Mouse (Mus musculus) kidney, adult 18-20 months (tissue): ENCODE results near the gene Rassf3.
A peak's percentile ranks its signal among the peaks of the same experiment; 100 is the strongest.

Experiments
- DNase-seq: peaks from one replicate; pipeline ENCODE4 v3.0.0; 2021

Rassf3 gene

GRCm38 (mm10) chr10:121394789-121395325 is 81.3 kb downstream of the Rassf3 start:
- peak; percentile 22 for DNase-seq

DNA sequence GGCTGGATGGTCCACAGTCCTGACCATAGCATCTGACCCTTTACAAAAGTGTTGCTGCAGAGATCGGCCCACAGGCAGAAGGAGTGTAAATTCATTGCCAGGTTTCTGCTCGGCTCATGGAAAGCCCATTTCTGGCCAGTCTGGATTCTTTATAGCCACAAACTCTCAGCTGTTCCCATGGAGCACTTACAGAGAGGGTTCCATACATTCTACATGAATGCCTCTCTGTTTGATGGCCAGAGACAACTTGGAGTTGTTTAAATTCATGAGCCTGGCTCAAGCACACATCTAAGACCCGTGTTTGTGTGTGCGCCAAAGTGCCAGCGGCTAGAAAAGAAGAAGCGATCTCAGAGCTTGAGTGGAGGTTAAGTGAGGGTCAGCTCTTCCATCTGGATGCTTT is 81.9 kb downstream of the Rassf3 start:
- DNase-seq, result no peak

DNA sequence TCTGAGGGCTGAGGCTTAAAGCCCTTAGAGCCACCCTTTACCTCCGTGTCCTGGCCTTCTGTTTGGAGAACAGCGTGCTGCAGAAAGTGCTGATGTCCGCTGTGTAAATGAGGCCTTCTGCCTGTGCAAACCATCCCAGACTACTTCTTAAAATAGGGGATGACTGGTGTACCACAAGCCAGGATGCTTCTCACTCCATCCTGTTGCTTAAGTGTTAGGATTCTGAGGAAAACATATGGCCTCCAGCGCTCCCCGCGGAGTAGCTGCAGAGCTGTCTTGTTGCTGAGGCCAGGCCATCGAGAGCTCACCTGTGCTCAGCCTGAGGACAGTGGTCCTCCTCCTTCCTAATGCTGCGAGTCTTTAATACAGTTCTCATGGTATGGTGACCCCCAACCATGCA is 84.2 kb downstream of the Rassf3 start:
- no peak for DNase-seq

GRCm38 (mm10) chr10:121390602-121391001 is 85.5 kb downstream of the Rassf3 start:
- DNase-seq, result no peak

GRCm38 (mm10) chr10:121386347-121386746 is 89.8 kb downstream of the Rassf3 start:
- DNase-seq, result no peak

- DNase-seq, result no peak
These were observed 90.5 kb downstream of the Rassf3 start for GRCm38 (mm10) chr10:121385695-121386094.

DNA sequence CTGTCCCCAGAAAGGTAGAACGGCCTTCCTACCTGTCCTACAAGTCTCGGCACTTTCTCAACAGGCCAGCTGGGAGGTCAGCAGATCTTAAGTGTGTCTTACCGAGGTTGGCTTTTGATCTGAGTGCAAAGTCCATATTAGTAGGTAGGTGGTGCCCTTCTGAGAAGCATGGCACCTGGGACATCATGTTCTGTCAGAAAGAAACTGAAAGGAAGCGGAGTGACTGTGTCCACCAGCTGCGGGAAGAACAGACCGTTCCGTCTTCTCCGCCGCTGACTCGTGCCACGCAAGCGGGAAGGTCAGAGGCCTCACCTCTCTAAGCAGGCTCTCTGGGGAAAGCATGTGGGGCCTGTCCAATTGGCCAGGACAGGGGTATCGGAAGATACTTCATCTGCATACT is 91.4 kb downstream of the Rassf3 start:
- peak; percentile 54 for DNase-seq

DNA sequence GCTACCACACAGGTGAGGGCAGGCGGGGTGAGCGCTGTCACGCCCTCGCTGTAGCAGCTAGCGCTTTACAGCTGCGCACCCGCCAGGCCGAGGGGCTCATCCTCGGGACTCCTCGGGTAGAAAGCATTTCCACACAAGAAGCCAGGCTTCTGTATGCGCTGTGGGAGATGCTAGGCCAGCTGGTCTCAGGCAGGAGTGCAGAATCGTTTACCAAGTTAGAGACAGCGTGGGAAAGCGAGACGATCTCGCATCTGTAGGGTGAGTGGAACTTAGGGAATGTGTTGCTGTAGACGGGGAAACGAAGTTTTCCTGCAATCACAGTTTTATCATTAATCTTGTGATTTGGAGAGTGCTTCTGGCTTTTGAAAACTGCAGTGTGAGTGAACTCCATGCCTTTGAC is 94.9 kb downstream of the Rassf3 start:
- no peak for DNase-seq

- DNase-seq, result no peak
These were observed 96.8 kb downstream of the Rassf3 start for GRCm38 (mm10) chr10:121379387-121379786.

GRCm38 (mm10) chr10:121376530-121377271 is 99.4 kb downstream of the Rassf3 start:
- DNase-seq, result no peak

DNA sequence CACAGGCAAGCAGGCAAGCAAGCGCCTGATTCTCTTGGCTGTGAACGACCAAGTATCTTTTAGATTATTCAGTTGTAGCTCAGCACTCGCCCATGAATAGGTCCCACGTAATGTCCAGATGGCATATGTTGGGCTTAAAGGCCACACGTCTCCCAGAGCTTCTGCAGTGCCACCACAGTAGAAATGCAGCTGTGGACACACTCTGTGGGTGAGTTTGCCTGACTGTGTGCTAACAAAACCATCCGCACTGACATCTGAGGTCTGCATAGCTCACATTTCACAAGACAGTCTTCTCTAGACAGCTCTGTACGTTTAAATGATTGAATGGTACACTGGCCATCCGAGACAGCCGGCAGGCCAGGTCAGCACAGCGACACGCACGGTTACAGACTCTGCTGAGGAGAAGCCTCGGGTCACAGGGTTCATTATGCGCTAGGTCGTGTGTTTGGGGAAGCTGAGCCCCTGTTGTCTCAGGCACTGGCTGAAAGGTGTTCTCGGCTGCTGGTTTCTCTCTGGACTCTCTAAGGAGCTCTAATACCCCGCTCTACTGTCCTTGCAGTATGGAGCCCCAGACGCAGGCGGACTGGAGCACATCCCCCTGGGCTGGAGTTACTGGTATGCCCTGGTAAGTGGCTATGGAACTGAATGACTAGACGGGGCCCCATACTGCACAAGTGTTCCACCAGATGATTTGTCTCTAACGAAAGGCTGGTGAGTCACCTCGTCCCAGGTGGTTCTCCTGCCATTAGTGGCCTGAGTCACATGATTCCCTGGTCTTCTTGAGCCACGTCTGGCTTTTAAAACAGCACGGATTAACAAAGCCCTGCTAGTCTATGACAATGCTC is 100.3 kb downstream of the Rassf3 start:
- DNase-seq, result no peak

DNA sequence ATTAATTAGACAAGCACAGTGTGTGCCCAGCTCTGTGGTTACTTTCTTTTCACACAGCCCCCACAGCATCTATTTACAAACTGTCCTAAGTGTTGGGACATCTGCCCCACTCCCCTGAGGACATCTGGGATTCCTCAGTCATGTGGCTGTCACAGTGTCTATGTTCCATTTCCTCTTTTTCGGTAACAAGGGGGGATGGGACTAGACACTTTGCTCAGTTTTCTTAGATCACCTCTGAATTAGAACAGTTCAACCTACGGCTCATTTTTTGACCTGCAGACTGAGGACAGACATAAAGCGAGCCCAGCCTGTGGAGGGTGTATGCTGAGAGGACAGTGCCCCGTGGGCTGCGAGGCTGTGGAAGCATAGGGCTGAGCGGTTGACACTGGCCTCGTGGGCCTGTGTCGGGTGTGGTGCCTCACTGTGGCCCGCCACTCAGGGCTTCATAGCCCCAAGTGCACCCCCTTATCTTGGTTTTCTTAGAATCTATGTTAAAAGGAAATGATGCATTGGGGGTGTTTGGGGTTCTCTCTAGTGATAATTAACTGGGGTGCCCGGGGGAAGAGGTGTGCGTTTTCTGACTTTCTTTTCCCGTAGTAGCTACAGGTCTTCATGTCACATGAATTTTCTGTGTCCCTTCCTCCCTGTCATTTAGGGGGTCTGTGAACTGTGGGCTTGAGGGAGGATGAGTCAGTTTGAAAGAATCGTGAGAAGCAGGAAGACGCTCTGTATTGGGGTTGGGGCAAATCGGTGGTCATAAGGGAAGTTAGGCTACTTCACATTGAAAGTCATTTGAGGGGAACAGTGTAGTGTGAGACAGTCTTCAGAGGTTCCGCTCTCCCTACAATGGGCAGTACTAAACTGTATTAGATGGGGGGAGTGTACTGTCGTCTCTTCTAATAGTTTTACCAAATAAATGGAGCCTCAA is 101.2 kb downstream of the Rassf3 start:
- DNase-seq, result no peak

- no peak for DNase-seq
These were observed 102.1 kb downstream of the Rassf3 start for GRCm38 (mm10) chr10:121374013-121374412.

DNA sequence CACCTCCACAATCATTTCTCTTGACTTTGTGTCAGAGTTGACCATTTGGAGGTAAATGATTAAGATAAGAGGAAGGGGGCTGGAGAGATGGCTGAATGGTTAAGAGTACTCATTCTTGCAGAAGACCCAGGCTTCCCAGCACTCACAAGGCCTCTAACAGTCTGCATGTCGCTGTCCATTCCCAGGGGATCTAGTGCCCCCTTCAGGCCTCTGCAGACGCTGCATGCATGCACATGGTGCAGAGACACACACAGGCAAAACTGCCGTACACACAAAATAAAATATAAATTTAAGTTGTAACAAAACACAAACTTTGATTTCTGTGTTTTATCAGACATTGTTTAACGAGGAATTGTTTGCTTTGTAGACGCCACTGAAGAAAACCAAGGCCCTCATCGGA is 105.4 kb downstream of the Rassf3 start:
- peak; percentile 42 for DNase-seq

GRCm38 (mm10) chr10:121368783-121369465 is 107.2 kb downstream of the Rassf3 start:
- DNase-seq, result peak; percentile 46

DNA sequence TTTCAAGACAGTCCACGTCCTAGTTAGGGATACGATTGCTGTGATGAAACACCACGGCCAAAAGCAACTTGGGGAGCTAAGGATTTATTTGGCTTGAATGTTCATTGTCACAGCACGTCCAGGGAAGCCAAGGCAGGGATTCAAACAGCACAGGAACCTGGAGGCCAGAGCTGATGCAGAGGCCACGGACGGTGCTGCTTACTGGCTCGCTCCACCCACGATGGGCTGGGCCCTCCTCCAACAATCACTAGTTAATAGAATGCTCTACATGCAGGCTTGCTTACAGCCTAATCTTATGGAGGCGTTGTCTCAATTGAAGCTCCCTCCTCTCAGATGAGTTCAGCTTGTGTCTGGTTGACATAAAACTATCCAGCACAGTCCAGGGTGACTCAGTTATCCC is 108.4 kb downstream of the Rassf3 start:
- no peak for DNase-seq

GRCm38 (mm10) chr10:121367271-121367670 is 108.9 kb downstream of the Rassf3 start:
- DNase-seq, result no peak

- peak; percentile 60 for DNase-seq
These were observed 110.3 kb downstream of the Rassf3 start for GRCm38 (mm10) chr10:121365781-121366272.

- peak; percentile 87 for DNase-seq
These were observed 111.2 kb downstream of the Rassf3 start, which contains the start of gene Gns for GRCm38 (mm10) chr10:121364801-121365564. Gene Gns, plus strand, starts transcription at chr10:121365090.

DNA sequence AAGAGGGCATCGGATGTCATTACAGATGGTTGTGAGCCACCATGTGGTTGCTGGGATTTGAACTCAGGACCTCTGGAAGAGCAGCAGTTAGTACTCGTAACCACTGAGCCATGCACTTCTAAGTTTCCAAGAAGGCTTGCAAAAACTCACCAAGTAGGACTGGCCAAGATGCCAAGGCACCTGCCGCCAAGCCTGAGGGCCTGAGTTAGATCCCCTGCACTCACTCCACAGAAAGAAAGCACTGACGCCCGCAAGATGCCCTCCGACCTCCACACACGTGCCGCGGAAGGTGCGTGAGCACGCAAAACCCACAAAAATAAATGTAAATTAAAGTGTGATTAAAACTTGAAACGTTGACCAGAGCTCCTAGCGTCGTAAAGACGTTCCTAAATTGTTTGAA is 111.8 kb downstream of the Rassf3 start:
- DNase-seq, result no peak

DNA sequence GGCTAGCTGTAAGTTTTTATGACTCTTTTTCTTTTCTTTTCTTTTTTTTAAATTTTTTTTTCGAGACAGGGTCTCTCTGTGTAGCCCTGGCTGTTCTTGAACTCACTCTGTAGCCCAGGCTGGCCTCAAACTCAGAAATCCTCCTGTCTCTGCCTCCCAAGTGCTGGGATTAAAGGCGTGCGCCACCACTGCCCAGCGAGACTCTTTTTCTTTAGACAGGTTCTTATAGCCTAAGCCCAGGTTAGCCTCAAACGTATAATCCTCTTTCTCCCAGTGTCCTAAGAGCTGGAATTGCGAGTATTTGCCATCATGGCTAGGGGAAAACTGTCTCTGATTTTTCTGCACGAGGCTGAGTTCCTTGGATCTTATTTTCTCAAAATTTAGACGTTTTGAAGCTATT is 112.9 kb downstream of the Rassf3 start:
- no peak for DNase-seq
